Mouse (Mus musculus) hindbrain, embryonic 11.5 days (tissue): Measurements from ENCODE around the gene Olfr196. TPM values are rescaled to one million over a fixed set of nuclear protein-coding genes. Genes with fewer than 3 reads are reported as not detected.
"Not testable (repeated sequence)": the region's sequence is repeated elsewhere in the genome, so short reads cannot be mapped to it uniquely, and the experiment has no call there.

Experiments
- ATAC-seq: fragments of 200-750 bp; cut with Nextera tagmentation; 2 replicates; pipeline ENCODE4 v1.8.0; 2017; ENCODE audit warnings: mild to moderate bottlenecking, moderate TSS enrichment, moderate library complexity; ENCODE audit not compliant: low FRiP score
- DNase-seq: peaks from one replicate; pipeline ENCODE4 v3.0.0-alpha.2; 2015; ENCODE audit warnings: low spot score
- H3K27ac ChIP-seq: fragments of 300-500 bp; sonication (generic); 2 replicates; pipeline ENCODE4 v1.5.1; 2014; ENCODE audit warnings: mild to moderate bottlenecking, low read depth, low read length
- H3K27me3 ChIP-seq: fragments of 300-500 bp; sonication (generic); 2 replicates; pipeline ENCODE4 v1.6.1; 2014; ENCODE audit warnings: mild to moderate bottlenecking, low read length, moderate library complexity, mixed read lengths; ENCODE audit not compliant: control insufficient read depth, insufficient read depth
- H3K36me3 ChIP-seq: fragments of 300-500 bp; sonication (generic); 2 replicates; pipeline ENCODE4 v1.6.1; 2014; ENCODE audit warnings: mild to moderate bottlenecking, low read length, moderate library complexity, mixed read lengths; ENCODE audit not compliant: control insufficient read depth, insufficient read depth
- H3K4me1 ChIP-seq: fragments of 300-500 bp; sonication (generic); replicated peaks from 2 replicates; pipeline ENCODE4 v1.6.1; 2014; ENCODE audit warnings: low read length, mixed read lengths; ENCODE audit not compliant: control insufficient read depth, insufficient read depth
- H3K4me2 ChIP-seq: fragments of 300-500 bp; sonication (generic); replicated peaks from 2 replicates; pipeline ENCODE4 v1.6.1; 2014; ENCODE audit warnings: mild to moderate bottlenecking, low read depth, low read length
- H3K4me3 ChIP-seq: fragments of 300-500 bp; sonication (generic); 2 replicates; pipeline ENCODE4 v1.5.1; 2014; ENCODE audit warnings: low read depth, low read length
- H3K9ac ChIP-seq: fragments of 300-500 bp; sonication (generic); 2 replicates; pipeline ENCODE4 v1.6.1; 2014; ENCODE audit warnings: low read depth, low read length
- H3K9me3 ChIP-seq: fragments of 300-500 bp; sonication (generic); 2 replicates; pipeline ENCODE4 v1.6.1; 2016; ENCODE audit warnings: low read length; ENCODE audit not compliant: control insufficient read depth
- WGBS: fragments of 180-500 bp; shearing (Covaris S2); extraction: QIAGEN DNeasy Blood & Tissue Kit; methylation state at CpG from one replicate; pipeline ENCODE4 v1.1.7; 2014; 5-methylcytosine and 5-hydroxymethylcytosine counted together
- polyA plus RNA-seq: library from polyadenylated mRNA; unstranded; fragments of >200 nt; fragmentation: Nextera tagmentation; extraction: Ambion mirVana; gene quantifications from 2 replicates; pipeline ENCODE4 v1.2.1, GENCODE M21; 2014

Gene Olfr196
- polyA plus RNA-seq = not detected in 2 replicates

- no peak within 1 kb of the TSS for H3K4me2 ChIP-seq
- H3K4me3 ChIP-seq = no peak within 1 kb of the TSS
- 75% methylated on average over 3 of the region's 3 CpGs for WGBS
- H3K9me3 ChIP-seq = no peaks in the 10 kb centered on the region
- no peak within 1 kb of the TSS for H3K9ac ChIP-seq
- no peak for ATAC-seq
- H3K27me3 ChIP-seq = no peaks in the 10 kb centered on the region
- H3K27ac ChIP-seq = no peak within 1 kb of the TSS
- H3K4me1 ChIP-seq = no peaks in the 10 kb centered on the region
- no peak for DNase-seq
- no peaks in the 10 kb centered on the region for H3K36me3 ChIP-seq
Observed at GRCm38 (mm10) chr16:59170354-59170753, at the start of gene Olfr196. Gene Olfr196, minus strand, starts transcription at chr16:59170454.

GRCm38 (mm10) chr16:59219667-59220066, 49.4 kb upstream of the Olfr196 start, which contains the start of gene Olfr199:
Gene Olfr199, minus strand, starts transcription at chr16:59219767.
- not testable (repeated sequence) for ATAC-seq, H3K4me3 ChIP-seq, H3K9me3 ChIP-seq, H3K4me2 ChIP-seq, H3K9ac ChIP-seq, DNase-seq, H3K27me3 ChIP-seq, H3K4me1 ChIP-seq, H3K36me3 ChIP-seq, H3K27ac ChIP-seq
- WGBS = 78% methylated on average over 1 of the region's 1 CpGs

- not testable (repeated sequence) for H3K4me2 ChIP-seq, ATAC-seq, H3K27ac ChIP-seq, H3K9me3 ChIP-seq, DNase-seq, H3K27me3 ChIP-seq, H3K9ac ChIP-seq, H3K4me3 ChIP-seq, H3K36me3 ChIP-seq, H3K4me1 ChIP-seq
- 85% methylated on average over 3 of the region's 3 CpGs for WGBS
Observed at GRCm38 (mm10) chr16:59217861-59218260, 47.6 kb upstream of the Olfr196 start.

GRCm38 (mm10) chr16:59203433-59203832, 33.2 kb upstream of the Olfr196 start, which contains the start of gene Olfr198:
Gene Olfr198, minus strand, starts transcription at chr16:59203533.
- not testable (repeated sequence) for H3K9ac ChIP-seq, H3K27ac ChIP-seq, H3K9me3 ChIP-seq, H3K4me2 ChIP-seq, H3K27me3 ChIP-seq, H3K4me3 ChIP-seq, H3K4me1 ChIP-seq, DNase-seq, ATAC-seq, H3K36me3 ChIP-seq
- WGBS = 76% methylated on average over 1 of the region's 1 CpGs

GRCm38 (mm10) chr16:59151996-59152395, 18.3 kb downstream of the Olfr196 start:
- H3K27me3 ChIP-seq = no peaks in the 10 kb centered on the region

GRCm38 (mm10) chr16:59146746-59147145, 23.5 kb downstream of the Olfr196 start, which contains the start of gene Olfr195:
Gene Olfr195, plus strand, starts transcription at chr16:59147046.
- no peak for ATAC-seq
- WGBS = 96% methylated on average over 1 of the region's 1 CpGs

More at GRCm38 (mm10) chr16:59151996-59152395, 18.3 kb downstream of the Olfr196 start:
- no peaks in the 10 kb centered on the region for H3K36me3 ChIP-seq
- H3K4me1 ChIP-seq = no peaks in the 10 kb centered on the region
- DNase-seq = no peak
- WGBS = 83% methylated on average over 2 of the region's 2 CpGs
- no peak overlapping the region for H3K9ac ChIP-seq
- H3K4me2 ChIP-seq = no peak overlapping the region
- H3K27ac ChIP-seq = no peak overlapping the region
- no peaks in the 10 kb centered on the region for H3K9me3 ChIP-seq
- no peak overlapping the region for H3K4me3 ChIP-seq
- no peak for ATAC-seq

GRCm38 (mm10) chr16:59141105-59141504, 29.1 kb downstream of the Olfr196 start:
- H3K27me3 ChIP-seq = no peaks in the 10 kb centered on the region
- no peak overlapping the region for H3K4me3 ChIP-seq
- ATAC-seq (no peak), DNase-seq (no peak)
- no peak overlapping the region for H3K27ac ChIP-seq
- no peaks in the 10 kb centered on the region for H3K4me1 ChIP-seq
- H3K9ac ChIP-seq = no peak overlapping the region
- H3K9me3 ChIP-seq = no peaks in the 10 kb centered on the region
- no peak overlapping the region for H3K4me2 ChIP-seq
- no peaks in the 10 kb centered on the region for H3K36me3 ChIP-seq

More at GRCm38 (mm10) chr16:59146746-59147145, 23.5 kb downstream of the Olfr196 start, which contains the start of gene Olfr195:
- H3K27me3 ChIP-seq = no peaks in the 10 kb centered on the region
- H3K36me3 ChIP-seq = no peaks in the 10 kb centered on the region
- H3K9me3 ChIP-seq = no peaks in the 10 kb centered on the region
- no peak for DNase-seq
- H3K27ac ChIP-seq = no peak within 1 kb of the TSS
- no peaks in the 10 kb centered on the region for H3K4me1 ChIP-seq
- no peak within 1 kb of the TSS for H3K9ac ChIP-seq
- H3K4me2 ChIP-seq = no peak within 1 kb of the TSS
- H3K4me3 ChIP-seq = no peak within 1 kb of the TSS

- Histone ChIP-seq H3K4me2 (no peak overlapping the region), H3K36me3 (no peaks in the 10 kb centered on the region)
- 91% methylated on average over 1 of the region's 1 CpGs for WGBS
Observed at GRCm38 (mm10) chr16:59130740-59131139, 39.5 kb downstream of the Olfr196 start.

GRCm38 (mm10) chr16:59120969-59121368, 49.3 kb downstream of the Olfr196 start, which contains the start of gene Olfr194:
Gene Olfr194, minus strand, starts transcription at chr16:59121069.
- DNase-seq (no peak), ATAC-seq (no peak)
- Histone ChIP-seq H3K4me2 (no peak within 1 kb of the TSS), H3K4me3 (no peak within 1 kb of the TSS), H3K4me1 (no peaks in the 10 kb centered on the region), H3K27ac (no peak within 1 kb of the TSS), H3K27me3 (no peaks in the 10 kb centered on the region), H3K36me3 (no peaks in the 10 kb centered on the region), H3K9ac (no peak within 1 kb of the TSS), H3K9me3 (no peaks in the 10 kb centered on the region)

More at GRCm38 (mm10) chr16:59130740-59131139, 39.5 kb downstream of the Olfr196 start:
- H3K4me1 ChIP-seq = no peaks in the 10 kb centered on the region
- no peak overlapping the region for H3K4me3 ChIP-seq
- H3K9ac ChIP-seq = no peak overlapping the region
- no peaks in the 10 kb centered on the region for H3K9me3 ChIP-seq
- H3K27me3 ChIP-seq = no peaks in the 10 kb centered on the region
- no peak overlapping the region for H3K27ac ChIP-seq
- DNase-seq (no peak), ATAC-seq (no peak)
